Mouse (Mus musculus) common myeloid progenitor, adult 5-6 weeks (primary cell): Measurements from ENCODE around the gene Tmco1. TPM values are rescaled to one million over a fixed set of nuclear protein-coding genes. Genes with fewer than 3 reads are reported as not detected.

Experiments used
- ATAC-seq: replicated peaks from 2 replicates; pipeline ENCODE4 v1.8.0; 2016; ENCODE audit warnings: low read depth, mild to moderate bottlenecking, moderate TSS enrichment, inconsistent platforms; ENCODE audit not compliant: poor library complexity, severe bottlenecking
- total RNA-seq: library from RNA; stranded (forward); fragments of 200-1000, 187-1606 nt; gene quantifications from 2 replicates; pipeline ENCODE4 v1.2.3, GENCODE M21; 2017

The Tmco1 gene
- 194 and 220 TPM in 2 replicates for total RNA-seq

DNA sequence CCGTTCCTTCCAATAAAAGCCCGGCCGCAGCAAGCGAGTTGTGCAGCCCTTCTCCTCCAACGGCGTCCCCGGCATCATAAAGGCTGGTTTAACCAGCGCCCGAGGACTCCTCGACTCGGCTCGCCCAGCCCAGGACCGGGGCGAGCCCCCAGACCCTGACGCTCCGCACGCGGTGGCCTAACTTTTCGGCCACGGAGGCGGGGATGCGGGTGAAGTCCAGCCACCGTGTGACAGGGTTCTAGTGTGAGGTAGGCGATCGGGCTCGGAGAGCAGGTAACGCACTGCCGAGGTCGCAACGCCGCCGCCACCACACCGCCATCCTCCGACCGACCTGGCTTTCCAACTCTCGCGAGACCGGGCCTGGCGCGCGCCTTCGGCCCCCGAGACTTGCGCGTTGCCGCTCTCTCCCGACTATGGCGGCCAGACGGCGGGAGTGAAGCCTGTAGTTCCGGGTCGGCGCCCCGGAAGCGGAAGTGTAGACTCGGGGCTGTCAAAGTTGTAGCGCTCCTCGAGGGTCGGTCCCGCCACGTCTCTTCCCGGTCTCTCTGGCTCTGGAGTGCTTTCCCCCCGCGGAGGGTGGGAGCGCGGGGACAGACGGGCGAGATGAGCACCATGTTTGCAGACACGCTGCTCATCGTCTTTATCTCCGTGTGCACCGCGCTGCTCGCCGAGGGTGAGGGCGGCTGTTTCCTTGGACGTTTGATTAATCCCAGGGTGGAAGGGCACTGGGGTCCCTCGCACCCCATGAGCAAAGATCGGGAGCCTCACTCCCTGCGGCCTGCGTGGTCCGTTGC, at the start of gene Tmco1:
Gene Tmco1 (plus strand): TSS at position 118 of the 794 bp plus-strand sequence.
- ATAC-seq, result peak; percentile 90

DNA sequence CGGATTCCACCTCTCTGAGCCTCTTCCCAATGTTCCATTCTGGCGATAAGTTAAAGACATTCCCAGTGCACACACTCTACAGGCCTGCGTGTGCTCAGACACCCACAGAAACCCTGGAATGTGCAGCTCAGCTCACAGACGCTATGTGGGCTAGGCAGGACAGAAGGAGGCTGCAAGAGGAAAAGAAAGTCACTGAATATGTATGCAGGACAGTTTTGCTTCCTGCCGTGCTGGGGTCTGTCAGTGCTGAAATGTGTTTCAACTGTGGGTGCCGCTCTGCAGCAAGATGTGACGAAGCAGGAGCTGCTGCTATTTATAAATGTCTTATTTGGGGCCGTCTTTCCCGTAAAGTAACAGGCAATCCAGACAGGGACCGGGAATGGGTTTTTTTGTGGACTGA, 48.5 kb upstream of the Tmco1 start:
- peak; percentile 29; the same call in 1 of the 2 replicates for ATAC-seq

DNA sequence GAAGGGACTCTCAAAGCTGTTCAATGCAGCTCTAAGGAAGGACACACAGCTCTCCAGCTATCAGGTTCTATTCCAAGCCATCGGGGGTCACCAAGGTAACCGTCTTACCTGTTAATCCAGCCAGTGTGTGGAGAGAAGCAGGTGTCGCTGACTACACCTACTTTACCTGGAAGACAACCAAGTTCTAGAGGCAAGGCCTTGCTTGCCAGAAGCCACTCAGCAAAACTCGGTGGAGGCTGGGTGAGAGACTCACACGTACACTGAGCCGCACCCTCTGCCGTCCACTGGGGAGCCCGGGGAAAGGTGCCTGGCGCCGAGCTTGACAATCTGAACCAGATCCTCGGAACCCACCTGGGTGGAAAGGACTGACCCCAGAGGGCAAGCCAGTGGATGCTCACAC, 46.4 kb upstream of the Tmco1 start:
- no peak for ATAC-seq

DNA sequence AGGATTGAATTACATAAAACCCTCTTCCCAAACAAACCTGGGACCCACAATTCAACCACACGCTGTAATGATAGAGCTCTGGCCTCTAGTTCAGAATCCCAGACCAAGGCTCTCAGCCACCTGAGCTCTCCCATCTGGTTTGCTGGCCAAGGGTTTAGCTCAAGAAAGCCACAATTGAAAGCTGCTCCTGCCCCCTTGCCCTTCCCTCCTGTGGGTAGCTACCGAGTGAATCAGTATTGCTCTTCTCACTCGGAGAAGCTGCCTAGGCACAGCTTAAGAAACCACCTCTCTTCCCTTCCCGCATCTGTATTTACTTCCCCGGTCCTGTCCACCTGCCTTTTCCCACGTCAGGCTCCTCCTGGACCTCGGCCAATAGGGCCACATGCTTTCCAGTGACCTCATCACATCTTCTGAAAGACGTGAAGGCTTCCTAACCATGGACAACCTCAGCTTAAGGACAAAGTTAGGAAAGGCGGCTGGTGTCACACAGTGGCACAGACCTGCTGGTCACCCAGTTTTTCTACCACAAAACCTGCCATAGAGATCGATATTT, 45.6 kb upstream of the Tmco1 start:
- no peak for ATAC-seq

DNA sequence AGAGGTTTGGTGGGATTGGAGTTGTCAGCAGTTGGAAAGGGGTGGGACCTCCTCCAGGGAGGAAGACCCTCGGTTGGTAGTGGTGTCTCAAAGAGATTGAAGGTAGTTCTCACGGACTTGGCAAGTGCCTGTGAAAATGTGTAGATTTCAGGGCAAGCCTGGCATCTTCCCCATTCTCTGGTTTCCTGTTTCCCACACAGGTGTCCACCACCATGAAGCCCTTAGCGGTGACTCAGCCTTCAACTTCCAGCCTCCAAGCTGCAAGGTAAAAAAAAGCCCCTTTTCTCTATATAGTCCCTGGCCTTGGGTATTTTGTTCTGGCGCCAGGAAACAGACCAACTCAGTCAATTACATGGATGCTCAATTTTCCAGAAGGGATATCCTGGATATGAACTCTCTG, 42.8 kb upstream of the Tmco1 start:
- ATAC-seq, result no peak

DNA sequence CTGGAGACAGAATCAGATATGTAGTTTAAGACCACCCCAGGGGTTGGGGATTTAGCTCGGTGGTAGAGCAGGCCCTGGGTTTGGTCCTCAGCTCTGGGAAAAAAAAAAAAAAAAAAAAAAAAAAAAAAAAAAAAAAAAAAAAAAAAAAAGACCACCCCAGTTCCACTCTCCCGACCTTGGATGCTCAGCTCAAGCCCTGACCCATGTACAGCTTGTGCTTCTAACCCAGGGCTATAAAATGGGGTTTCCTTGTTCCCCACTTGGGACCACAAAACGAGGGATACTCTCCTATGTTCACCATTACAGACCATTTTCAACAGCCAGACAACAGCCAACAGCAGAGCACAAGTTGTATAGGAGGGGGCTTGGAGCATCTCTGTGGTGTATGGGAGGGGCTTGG, 41.5 kb upstream of the Tmco1 start:
- ATAC-seq, result no peak

DNA sequence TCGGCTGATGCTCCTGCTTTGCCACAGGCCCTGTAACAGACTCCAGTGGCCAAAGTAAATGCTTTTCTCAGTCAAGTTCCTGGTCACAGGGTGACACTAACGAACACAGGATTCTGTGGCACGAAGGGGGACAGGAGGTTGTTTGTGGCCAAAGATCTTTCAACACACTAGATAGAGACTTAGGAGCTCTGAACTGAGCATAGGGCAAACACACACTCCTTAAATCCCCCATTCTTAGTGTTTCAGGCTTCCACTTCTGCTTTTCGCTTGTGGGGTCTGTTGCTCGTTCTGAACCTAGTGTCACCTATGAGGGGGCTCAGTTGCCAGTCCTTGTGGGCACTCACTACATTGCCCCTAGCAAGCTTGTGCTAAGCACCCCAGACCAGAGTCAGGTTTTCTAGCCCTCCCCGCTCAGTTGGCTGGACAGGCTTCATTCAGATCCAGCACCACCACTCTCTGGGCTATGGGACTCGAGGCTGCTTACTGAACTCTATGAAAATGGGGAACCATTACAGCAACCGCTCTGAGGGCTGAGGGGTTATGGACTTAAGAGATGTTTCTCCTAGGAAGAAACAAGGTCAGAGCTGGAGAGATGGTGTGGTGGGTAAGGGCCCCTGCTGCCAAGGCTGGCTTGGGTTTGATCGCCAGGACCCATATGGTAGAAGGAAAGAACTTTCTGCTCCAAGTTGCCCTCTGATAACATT, 39.7 kb upstream of the Tmco1 start:
- peak; percentile 55 for ATAC-seq

DNA sequence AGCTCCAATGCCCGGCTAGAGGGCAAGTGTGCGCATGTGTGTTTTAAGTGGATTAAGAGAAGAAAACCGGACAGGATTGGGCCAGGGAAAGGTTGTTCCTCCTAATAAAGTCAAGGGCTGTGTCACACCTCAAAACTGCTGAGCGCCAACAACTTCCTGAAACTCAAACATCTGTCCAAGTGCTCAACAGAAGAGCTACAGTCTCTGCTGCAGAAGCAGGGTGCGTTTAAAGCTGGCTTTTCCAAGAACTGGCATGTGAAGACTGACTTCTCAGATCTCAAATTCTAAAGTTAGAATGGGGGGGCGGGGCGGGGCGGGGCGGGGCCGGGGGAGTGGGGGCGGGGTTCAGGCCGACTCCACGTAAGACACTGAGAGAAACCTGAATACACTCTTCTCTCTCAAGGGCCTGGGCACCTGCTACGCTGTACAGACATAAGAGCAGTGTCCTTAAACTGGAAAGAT, 38.8 kb upstream of the Tmco1 start:
- ATAC-seq, result peak; percentile 8

DNA sequence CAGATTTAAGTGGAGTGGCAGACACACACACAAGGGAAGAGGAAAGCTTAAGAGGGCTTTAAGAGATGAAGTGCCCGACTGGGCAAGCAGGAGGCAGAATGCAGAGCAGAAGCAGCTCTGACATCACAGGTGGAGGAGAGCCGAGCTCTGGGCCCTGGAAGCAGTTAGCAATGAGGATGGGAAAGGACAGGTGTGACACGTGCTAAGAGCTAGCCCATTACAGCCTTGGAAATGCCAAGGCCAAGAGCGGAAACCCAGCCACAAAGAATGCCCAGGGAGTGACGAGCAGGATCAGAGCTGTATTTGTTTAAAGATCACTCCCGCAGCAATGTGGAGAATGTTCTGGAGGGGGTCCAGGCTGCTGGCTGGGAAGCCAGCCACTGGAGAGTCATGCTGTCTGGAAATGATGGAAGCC, 38.3 kb upstream of the Tmco1 start:
- no peak for ATAC-seq

DNA sequence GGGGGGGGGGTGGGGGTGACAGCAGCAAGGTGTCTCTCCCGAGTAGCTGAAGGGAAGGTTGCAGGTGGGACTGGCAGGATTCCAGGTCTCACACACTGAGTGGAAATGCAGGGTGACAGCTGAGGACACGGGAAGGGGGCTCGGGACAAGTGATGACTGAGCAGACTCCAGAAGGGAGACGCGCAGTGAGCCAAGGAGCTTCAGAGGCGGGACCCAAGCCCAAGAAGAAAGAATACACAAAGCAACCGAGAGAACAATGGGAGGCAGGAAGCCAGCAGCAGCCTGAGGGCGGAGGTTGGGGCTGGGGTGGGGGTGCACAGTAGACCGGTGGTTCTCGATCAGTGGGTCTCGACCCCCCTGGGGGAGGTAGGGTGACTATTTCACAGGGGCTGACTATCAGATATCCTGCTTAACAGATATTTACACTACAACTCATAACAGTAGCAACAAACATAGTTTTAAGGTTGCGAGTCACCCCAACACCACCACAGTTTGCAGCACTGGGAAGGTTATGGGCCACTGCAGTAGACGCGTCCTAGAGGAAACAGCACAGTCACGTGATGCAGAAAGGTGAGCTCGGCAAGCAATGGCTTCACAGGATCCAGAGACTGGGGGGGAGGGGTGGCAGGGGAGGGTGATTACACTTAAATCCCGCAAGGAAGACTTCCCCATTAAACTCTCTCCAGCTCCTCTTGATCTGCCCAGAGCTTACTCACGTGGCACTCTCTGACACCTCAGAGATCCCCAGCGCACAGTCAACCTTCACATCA, 37.7 kb upstream of the Tmco1 start:
- ATAC-seq, result no peak

DNA sequence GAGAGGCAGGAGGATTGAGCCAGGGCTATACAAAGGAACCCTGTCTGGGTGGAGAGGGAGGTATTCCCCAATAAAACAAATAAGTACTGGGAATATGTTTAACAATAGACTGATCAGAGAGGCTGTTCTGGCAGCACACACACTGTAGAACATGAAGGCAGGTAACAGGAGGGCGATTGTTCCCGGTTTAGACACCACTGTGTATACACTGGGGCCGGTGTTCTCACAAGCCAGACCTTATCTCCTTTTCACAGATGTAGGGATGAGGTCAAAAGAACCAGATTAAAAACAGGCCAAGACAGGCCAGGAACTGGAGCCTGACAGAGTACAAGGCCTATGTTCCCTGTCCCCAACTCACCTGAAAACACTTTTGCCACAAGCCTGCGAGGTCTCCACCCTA, 36.9 kb upstream of the Tmco1 start:
- ATAC-seq, result 0 out of 2 replicates have a peak, but pooled peaks have one; percentile 10

DNA sequence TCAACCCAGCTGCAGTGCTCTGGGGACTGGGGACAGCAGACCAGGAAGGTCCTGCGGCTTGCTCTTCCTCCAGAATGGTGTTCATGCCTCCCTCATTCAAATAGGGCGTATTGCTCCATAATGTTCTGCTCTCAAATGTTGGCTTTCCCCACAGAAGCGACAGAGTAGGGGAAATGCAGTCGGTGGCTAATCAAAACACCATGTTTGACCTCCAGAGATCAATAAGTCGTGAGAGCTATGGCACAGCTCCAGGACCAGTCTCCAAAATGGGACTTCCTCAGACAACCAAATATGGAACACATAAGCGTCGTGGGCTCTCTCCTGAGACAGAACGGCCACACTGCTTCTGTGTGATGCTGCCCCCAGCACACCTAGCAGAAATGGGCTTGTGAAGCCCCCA, 36.3 kb upstream of the Tmco1 start:
- ATAC-seq, result no peak

DNA sequence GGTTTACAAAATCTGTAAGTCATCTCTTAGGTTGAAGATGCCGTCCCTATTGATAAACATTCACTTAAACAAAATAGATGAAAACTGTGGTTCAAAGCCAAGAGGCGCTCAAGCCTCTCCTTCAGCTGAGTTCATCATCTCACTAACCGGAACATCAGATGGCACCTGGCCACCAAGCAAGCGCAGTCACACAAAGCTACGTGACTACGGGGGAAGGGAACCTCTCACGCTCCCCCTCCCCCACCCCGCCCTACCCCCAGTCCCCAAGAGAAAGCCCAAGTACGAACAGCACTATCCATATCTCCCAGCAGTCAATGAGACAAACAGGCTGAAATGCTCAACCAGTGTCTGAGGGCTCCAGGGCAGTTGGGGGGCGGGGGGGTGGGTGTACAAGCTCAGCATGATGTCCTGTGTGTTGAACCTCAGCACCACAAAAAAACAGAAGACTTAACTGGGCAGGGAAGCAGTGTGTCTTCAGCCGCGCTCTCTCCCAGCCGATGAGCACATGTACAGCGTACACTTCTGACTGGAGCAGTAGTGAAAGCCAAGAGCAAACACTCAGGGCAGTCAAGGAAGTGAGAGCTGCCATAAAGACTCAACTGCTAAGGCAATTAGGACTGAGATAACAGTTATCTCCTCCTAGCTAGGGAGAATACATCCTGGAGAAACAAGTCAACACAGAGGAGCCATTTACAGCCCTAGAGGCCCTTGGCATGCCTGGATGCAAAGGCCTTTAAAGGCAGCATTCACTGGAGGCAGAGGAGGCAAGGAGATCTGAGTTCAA, 34.6 kb upstream of the Tmco1 start:
- peak; percentile 37 for ATAC-seq

DNA sequence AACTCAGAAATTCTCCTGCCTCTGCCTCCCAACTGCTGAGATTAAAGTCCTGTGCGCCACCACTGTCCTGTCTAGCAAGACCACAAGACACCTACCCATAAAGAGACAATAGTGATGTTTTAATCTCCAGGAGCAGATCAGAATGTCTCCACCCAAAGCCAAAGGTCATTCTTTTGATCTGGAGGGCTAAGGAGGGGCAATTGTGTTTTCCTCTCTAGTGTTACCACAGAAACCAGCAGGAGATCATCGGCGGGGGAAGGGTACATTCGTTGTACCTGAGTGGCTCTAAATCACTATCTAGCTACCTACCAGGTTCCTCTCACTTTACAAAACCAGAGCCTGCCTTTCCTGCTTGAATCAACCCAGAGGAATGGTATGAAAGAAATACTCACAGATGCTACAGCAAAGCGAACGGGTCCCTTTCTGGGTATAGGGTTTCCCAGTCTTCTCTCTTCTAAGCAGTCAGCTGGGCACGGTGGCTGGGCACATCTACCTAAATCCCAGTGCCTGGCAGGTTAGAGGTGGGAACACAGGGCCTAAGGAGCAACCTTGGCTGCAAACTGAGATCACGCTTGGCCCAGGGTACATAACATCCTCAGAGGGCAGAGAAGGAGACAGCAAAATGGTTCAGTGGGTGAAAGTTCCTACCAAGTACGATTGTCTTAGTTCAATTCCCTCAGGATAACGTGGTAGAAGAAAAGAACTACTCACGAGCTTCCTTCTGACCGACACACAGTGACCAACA, 33.4 kb upstream of the Tmco1 start:
- no peak for ATAC-seq

DNA sequence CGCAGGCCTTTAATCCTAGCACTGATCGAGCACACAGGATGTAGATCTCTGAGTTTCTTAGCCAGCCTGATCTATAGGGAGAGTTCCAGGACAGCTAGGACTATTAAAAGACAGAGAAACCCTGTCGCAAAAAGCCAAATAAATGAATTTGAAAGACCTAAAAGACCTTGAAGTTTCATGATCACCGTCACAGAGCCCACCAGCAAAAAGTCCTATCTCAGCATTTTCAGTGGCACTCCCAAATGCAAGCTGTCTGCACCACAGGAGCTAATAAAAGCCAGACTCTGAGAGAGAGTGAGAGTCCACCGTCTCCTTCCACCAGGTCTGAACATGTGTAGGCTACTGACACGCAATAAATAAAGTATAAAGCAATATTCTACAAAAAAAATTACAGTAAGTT, 29.8 kb upstream of the Tmco1 start:
- ATAC-seq, result no peak

DNA sequence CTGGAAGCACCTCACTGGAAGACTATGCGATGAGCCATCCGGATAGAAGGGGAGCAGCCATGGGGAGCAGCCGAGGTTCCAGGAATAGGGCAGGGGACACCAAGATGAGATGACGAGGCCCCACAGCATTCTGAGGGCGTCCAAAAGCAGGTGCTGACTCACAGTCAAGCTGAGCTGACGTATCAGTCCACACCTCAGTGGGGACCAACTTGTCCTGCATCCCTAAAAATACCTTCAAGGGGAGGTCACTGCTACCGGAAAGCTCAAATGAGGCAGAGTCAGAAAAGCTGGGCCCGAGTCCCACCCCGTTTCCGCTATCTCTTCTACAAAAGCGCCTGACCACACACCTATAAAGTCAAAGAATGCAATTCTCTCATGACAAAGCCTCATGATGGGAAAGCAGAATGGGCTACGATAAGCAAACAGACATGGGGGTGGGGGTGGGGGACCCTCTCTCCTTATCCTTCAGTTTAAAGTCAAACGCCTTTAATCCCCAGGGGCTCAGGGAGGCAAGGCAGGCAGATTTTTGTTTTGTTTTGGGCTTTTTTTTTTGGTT, 28.9 kb upstream of the Tmco1 start:
- no peak for ATAC-seq

DNA sequence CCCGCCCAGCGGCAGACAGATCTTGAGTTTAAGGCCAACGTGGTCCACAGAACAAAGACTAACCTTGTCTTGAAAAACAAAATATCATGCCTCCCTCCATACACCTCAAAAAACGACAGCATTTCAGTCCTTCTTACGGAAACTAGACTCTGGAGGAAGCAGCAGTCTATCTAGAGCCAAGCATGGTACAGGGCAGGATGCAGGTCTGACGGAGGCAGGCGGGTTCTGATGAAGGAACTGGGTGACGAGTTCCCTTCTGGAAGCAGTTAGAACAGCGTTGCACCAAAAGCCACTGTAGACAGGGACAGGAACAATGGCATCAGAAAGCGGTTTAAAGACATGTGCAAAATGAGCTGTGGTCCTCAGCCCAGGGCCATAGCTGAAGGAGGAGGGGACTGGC, 28.1 kb upstream of the Tmco1 start:
- peak; percentile 43 for ATAC-seq

DNA sequence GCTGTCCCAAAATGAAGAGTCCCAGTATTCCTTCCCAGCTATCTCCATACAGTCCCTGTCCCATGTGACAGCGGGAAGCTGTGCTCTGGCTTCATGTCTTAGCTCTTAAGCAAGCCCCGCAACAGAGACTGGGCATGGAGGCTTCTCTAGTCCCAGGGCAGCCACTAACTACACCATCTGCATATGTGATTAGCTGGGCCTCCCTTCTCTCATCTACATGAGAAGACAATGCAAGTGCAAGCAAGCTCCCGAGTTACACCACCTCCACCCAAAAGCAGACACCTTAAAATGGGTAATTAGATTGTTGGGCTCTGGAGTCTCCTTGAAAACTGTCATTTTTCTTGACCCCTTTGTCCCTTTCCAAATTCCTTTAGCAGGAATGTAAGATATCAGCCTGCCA, 26.1 kb upstream of the Tmco1 start:
- no peak for ATAC-seq

DNA sequence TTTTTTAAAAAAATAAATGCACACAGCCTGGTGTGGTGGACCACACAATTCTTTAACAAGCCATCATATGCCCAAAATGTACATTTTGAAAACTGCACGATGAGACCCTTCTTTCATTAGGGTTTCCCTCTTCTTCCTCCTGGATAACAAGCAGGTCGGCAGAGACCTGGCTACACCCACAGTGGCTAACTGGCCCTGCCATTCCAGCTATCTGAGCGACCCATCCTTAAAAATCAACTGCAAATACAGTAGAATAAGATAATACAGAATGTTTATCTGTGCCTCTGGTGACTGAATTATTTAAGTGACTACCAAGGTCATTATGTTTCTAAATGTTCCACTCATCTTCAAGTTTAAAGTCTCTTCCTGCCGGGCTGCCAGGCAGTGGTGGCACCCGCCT, 25.4 kb upstream of the Tmco1 start:
- no peak for ATAC-seq
